Mouse (Mus musculus) limb, embryonic 14.5 days (tissue): ENCODE data around the gene Acox1. TPM values are rescaled to one million over a fixed set of nuclear protein-coding genes. Genes with fewer than 3 reads are reported as not detected.
A peak's percentile ranks its signal among the peaks of the same experiment; 100 is the strongest.

Source experiments
- ATAC-seq: fragments of 200-750 bp; cut with Nextera tagmentation; 2 replicates; pipeline ENCODE4 v1.8.0; 2017; ENCODE audit warnings: low read depth, moderate number of reproducible peaks, moderate TSS enrichment; ENCODE audit not compliant: low FRiP score
- DNase-seq: peaks from one replicate; pipeline ENCODE4 v3.0.0-alpha.2; 2015; ENCODE audit warnings: low spot score
- H3K27ac ChIP-seq: fragments of 300-500 bp; sonication (generic); replicated peaks from 2 replicates; pipeline ENCODE4 v1.5.1; 2014; ENCODE audit warnings: low read depth, mild to moderate bottlenecking, low read length, moderate library complexity, mixed read lengths
- H3K27me3 ChIP-seq: fragments of 300-500 bp; sonication (generic); 2 replicates; pipeline ENCODE4 v1.6.1; 2014; ENCODE audit warnings: low read length, mixed read lengths; ENCODE audit not compliant: control insufficient read depth, insufficient read depth
- H3K36me3 ChIP-seq: fragments of 300-500 bp; sonication (generic); 2 replicates; pipeline ENCODE4 v1.6.1; 2014; ENCODE audit warnings: mild to moderate bottlenecking, low read length, moderate library complexity, mixed read lengths; ENCODE audit not compliant: control insufficient read depth, insufficient read depth
- H3K4me1 ChIP-seq: fragments of 300-500 bp; sonication (generic); 2 replicates; pipeline ENCODE4 v1.6.1; 2014; ENCODE audit warnings: antibody characterized with exemption, low read length, mixed read lengths; ENCODE audit not compliant: control insufficient read depth, insufficient read depth
- H3K4me2 ChIP-seq: fragments of 300-500 bp; sonication (generic); replicated peaks from 2 replicates; pipeline ENCODE4 v1.6.1; 2014; ENCODE audit warnings: low read depth, mild to moderate bottlenecking, low read length, moderate library complexity; ENCODE audit not compliant: severe bottlenecking
- H3K4me3 ChIP-seq: fragments of 300-500 bp; sonication (generic); replicated peaks from 2 replicates; pipeline ENCODE4 v1.5.1; 2014; ENCODE audit warnings: low read length
- H3K9ac ChIP-seq: fragments of 300-500 bp; sonication (generic); 2 replicates; pipeline ENCODE4 v1.6.1; 2014; ENCODE audit warnings: mild to moderate bottlenecking, low read depth, low read length, moderate library complexity; ENCODE audit not compliant: severe bottlenecking
- H3K9me3 ChIP-seq: fragments of 300-500 bp; sonication (generic); 2 replicates; pipeline ENCODE4 v1.6.1; 2016; ENCODE audit warnings: low read length; ENCODE audit not compliant: control insufficient read depth
- POLR2A ChIP-seq: fragments of 200-500 bp; IDR thresholded peaks from 2 replicates; pipeline ENCODE4 v1.8.0; 2012; ENCODE audit warnings: inconsistent platforms, mild to moderate bottlenecking, moderate library complexity, borderline replicate concordance; ENCODE audit not compliant: insufficient read depth, insufficient read length; ENCODE audit errors: extremely low read depth
- WGBS: fragments of 180-500 bp; shearing (Covaris S2); extraction: QIAGEN DNeasy Blood & Tissue Kit; methylation state at CpG from one replicate; pipeline ENCODE4 v1.1.7; 2014; 5-methylcytosine and 5-hydroxymethylcytosine counted together
- polyA plus RNA-seq, 2 experiments: library from polyadenylated mRNA; depleted of rRNA in 1 of 2; stranded (reverse) in 1 of 2; unstranded in 1 of 2; fragments of >200 nt; fragmentation: Nextera tagmentation in 1 of 2; extraction: Ambion mirVana in 1 of 2; gene quantifications; 2 replicates each; pipeline versions ENCODE4 v1.2.1 to v1.2.3; 2012 to 2014

The Acox1 gene
- polyA plus RNA-seq, 2 experiments = 26.3 to 38.1 TPM

- H3K27me3 ChIP-seq = no peaks in the 10 kb centered on the region
- H3K4me1 ChIP-seq = peaks cover 13% of the 10 kb centered on the region
- DNase-seq = peak; percentile 97
- H3K4me2 ChIP-seq = peak within 1 kb of the TSS; percentile 73
- peak within 1 kb of the TSS; percentile 73 for H3K9ac ChIP-seq
- peak; percentile 93; the same call in 1 of the 2 replicates for TF ChIP-seq POLR2A
- peak; percentile 97 for ATAC-seq
- peaks cover 39% of the 10 kb centered on the region for H3K36me3 ChIP-seq
- H3K9me3 ChIP-seq = no peaks in the 10 kb centered on the region
- 1% methylated on average over 40 of the region's 40 CpGs for WGBS
- H3K27ac ChIP-seq = peak within 1 kb of the TSS; percentile 85
- peak within 1 kb of the TSS; percentile 61 for H3K4me3 ChIP-seq
Observed at GRCm38 (mm10) chr11:116167884-116168439, 30.9 kb downstream of the Acox1 start, which contains the start of gene Fbf1. TSS of gene Fbf1 (minus strand) at chr11:116168166.

- no peak for TF ChIP-seq POLR2A
- Histone ChIP-seq H3K4me1 (peaks cover 13% of the 10 kb centered on the region), H3K4me2 (peak overlapping the region; percentile 73), H3K4me3 (peak overlapping the region; percentile 61), H3K36me3 (peaks cover 32% of the 10 kb centered on the region), H3K27me3 (no peaks in the 10 kb centered on the region), H3K9me3 (no peaks in the 10 kb centered on the region), H3K27ac (peak overlapping the region; percentile 85), H3K9ac (peak overlapping the region; percentile 73)
- DNase-seq (peak; percentile 67), ATAC-seq (no peak)
- WGBS = 9% methylated on average over 6 of the region's 6 CpGs
Observed at GRCm38 (mm10) chr11:116167232-116167631, 31.6 kb downstream of the Acox1 start.

GRCm38 (mm10) chr11:116163002-116163401 lies 35.8 kb downstream of the Acox1 start:
- peaks cover 49% of the 10 kb centered on the region for H3K36me3 ChIP-seq
- no peaks in the 10 kb centered on the region for H3K27me3 ChIP-seq
- no peak overlapping the region for H3K4me2 ChIP-seq
- no peak overlapping the region for H3K27ac ChIP-seq
- H3K9me3 ChIP-seq = no peaks in the 10 kb centered on the region
- 48% methylated on average over 9 of the region's 9 CpGs for WGBS
- no peak overlapping the region for H3K4me3 ChIP-seq
- ATAC-seq (no peak), DNase-seq (no peak)
- H3K4me1 ChIP-seq = peaks cover 11% of the 10 kb centered on the region
- no peak for TF ChIP-seq POLR2A
- no peak overlapping the region for H3K9ac ChIP-seq

- DNase-seq (no peak), ATAC-seq (peak; percentile 28; the same call in 1 of the 2 replicates)
- Histone ChIP-seq H3K4me2 (no peak overlapping the region), H3K9me3 (no peaks in the 10 kb centered on the region), H3K27me3 (no peaks in the 10 kb centered on the region), H3K36me3 (peaks cover 57% of the 10 kb centered on the region), H3K9ac (no peak overlapping the region), H3K4me1 (peaks cover 10% of the 10 kb centered on the region), H3K4me3 (no peak overlapping the region), H3K27ac (no peak overlapping the region)
- WGBS = 72% methylated on average over 10 of the region's 10 CpGs
- no peak for TF ChIP-seq POLR2A
Observed at GRCm38 (mm10) chr11:116162146-116162545, 36.7 kb downstream of the Acox1 start.

DNA sequence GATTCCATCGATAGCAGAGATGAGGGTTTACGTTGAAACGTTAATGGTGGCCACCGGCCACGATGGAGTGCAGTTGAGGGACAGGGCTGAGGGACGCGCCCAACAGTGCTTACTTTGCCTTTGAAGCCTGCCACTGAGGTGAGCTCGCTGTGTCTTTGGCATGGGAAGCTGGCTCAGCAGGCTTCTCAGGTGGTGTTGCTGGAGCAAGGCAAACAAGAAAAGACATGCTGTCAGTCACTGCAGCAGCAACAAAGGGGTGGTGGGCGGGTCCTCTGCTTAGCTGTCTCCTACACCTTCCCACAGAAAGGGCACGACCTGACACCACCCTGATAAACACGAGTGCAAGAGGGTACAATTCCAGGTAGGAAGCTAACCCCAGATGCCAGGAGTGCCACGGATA lies 37.5 kb downstream of the Acox1 start:
- WGBS = 53% methylated on average over 12 of the region's 12 CpGs
- DNase-seq (peak; percentile 32), ATAC-seq (no peak)
- H3K27me3 ChIP-seq = no peaks in the 10 kb centered on the region
- H3K9ac ChIP-seq = no peak overlapping the region
- H3K4me3 ChIP-seq = no peak overlapping the region
- H3K27ac ChIP-seq = no peak overlapping the region
- H3K4me2 ChIP-seq = no peak overlapping the region
- peaks cover 66% of the 10 kb centered on the region for H3K36me3 ChIP-seq
- peaks cover 2% of the 10 kb centered on the region; the same call in 1 of the 2 replicates for H3K4me1 ChIP-seq
- no peaks in the 10 kb centered on the region for H3K9me3 ChIP-seq
- TF ChIP-seq POLR2A = no peak
